Mouse (Mus musculus) embryonic facial prominence, embryonic 14.5 days (tissue): ENCODE data around the gene Fcgrt. TPM values are rescaled to one million over a fixed set of nuclear protein-coding genes. Genes with fewer than 3 reads are reported as not detected.

ENCODE experiments used
- ATAC-seq: fragments of 200-750 bp; cut with Nextera tagmentation; 2 replicates; pipeline ENCODE4 v1.8.0; 2017; ENCODE audit warnings: low read depth, moderate number of reproducible peaks, moderate TSS enrichment
- DNase-seq: peaks from one replicate; pipeline ENCODE4 v3.0.0-alpha.2; 2015; ENCODE audit warnings: low spot score
- H3K27ac ChIP-seq: fragments of 300-500 bp; sonication (generic); replicated peaks from 2 replicates; pipeline ENCODE4 v1.5.1; 2014; ENCODE audit warnings: low read depth, mild to moderate bottlenecking, low read length, moderate library complexity
- H3K27me3 ChIP-seq: fragments of 300-500 bp; sonication (generic); replicated peaks from 2 replicates; pipeline ENCODE4 v1.6.1; 2014; ENCODE audit warnings: low read length; ENCODE audit not compliant: control insufficient read depth, insufficient read depth
- H3K36me3 ChIP-seq: fragments of 300-500 bp; sonication (generic); 2 replicates; pipeline ENCODE4 v1.6.1; 2014; ENCODE audit warnings: low read length, mixed read lengths; ENCODE audit not compliant: control insufficient read depth, insufficient read depth
- H3K4me1 ChIP-seq: fragments of 300-500 bp; sonication (generic); 2 replicates; pipeline ENCODE4 v1.6.1; 2014; ENCODE audit warnings: antibody characterized with exemption, low read length; ENCODE audit not compliant: control insufficient read depth, insufficient read depth
- H3K4me2 ChIP-seq: fragments of 300-500 bp; sonication (generic); 2 replicates; pipeline ENCODE4 v1.6.1; 2014; ENCODE audit warnings: low read depth, mild to moderate bottlenecking, low read length, moderate library complexity, mixed read lengths
- H3K4me3 ChIP-seq: fragments of 300-500 bp; sonication (generic); 2 replicates; pipeline ENCODE4 v1.5.1; 2014; ENCODE audit warnings: low read depth, mild to moderate bottlenecking, low read length
- H3K9ac ChIP-seq: fragments of 300-500 bp; sonication (generic); 2 replicates; pipeline ENCODE4 v1.6.1; 2014; ENCODE audit warnings: low read depth, mild to moderate bottlenecking, low read length, moderate library complexity, mixed read lengths
- H3K9me3 ChIP-seq: fragments of 300-500 bp; sonication (generic); 2 replicates; pipeline ENCODE4 v1.6.1; 2016; ENCODE audit warnings: low read length; ENCODE audit not compliant: control insufficient read depth
- WGBS: fragments of 180-500 bp; shearing (Covaris S2); extraction: QIAGEN DNeasy Blood & Tissue Kit; methylation state at CpG from one replicate; pipeline ENCODE4 v1.1.7; 2014; 5-methylcytosine and 5-hydroxymethylcytosine counted together
- polyA plus RNA-seq: library from polyadenylated mRNA; unstranded; fragments of >200 nt; fragmentation: Nextera tagmentation; extraction: Ambion mirVana; gene quantifications from 2 replicates; pipeline ENCODE4 v1.2.1, GENCODE M21; 2014

Gene Fcgrt
- polyA plus RNA-seq, 1 experiment from 2014 or later: 129 TPM

DNA sequence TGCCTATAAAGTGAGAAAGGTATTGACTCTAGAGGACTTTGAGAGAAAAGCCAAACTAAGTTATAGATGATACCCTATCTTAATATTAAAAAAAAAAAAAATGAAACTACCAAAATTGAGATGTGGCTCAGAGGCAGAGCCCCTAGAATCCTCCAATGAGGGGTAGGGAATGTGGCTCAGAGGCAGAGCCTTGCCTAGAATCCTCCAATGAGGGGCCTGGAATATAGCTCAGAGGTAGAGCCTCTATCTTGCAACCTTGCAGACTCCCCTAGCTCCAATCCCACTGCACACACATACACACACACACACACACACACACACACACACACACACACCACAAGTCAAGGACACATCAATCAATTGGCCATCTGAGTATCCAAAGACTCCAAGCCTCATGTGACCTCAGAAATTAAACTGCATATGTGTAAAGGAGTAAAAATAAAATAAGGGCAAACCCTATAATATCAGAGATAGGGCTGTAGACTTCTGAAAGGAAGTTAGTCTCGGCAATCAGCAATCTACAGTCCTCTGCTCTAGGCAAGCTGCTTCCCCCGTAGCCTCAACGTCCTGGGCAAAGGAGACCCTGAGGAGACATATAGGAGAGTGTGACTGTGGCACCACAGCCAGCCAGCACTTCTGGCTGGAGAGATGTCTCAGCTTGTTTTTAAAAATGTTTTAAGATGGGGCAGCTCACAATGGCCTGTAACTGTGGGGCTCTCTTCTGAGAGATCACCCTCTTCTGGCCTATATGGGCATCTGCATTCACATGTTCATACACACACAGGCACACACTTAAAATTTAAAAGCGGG lies 36.3 kb downstream of the Fcgrt start:
- WGBS: 87% methylated on average over 4 of the region's 4 CpGs
- ATAC-seq (no peak), DNase-seq (no peak)
- Histone ChIP-seq H3K4me3 (no peak overlapping the region), H3K36me3 (no peaks in the 10 kb centered on the region), H3K27me3 (no peaks in the 10 kb centered on the region), H3K9ac (no peak overlapping the region), H3K9me3 (no peaks in the 10 kb centered on the region), H3K27ac (no peak overlapping the region), H3K4me2 (no peak overlapping the region), H3K4me1 (peaks cover 6% of the 10 kb centered on the region; the same call in 1 of the 2 replicates)

DNA sequence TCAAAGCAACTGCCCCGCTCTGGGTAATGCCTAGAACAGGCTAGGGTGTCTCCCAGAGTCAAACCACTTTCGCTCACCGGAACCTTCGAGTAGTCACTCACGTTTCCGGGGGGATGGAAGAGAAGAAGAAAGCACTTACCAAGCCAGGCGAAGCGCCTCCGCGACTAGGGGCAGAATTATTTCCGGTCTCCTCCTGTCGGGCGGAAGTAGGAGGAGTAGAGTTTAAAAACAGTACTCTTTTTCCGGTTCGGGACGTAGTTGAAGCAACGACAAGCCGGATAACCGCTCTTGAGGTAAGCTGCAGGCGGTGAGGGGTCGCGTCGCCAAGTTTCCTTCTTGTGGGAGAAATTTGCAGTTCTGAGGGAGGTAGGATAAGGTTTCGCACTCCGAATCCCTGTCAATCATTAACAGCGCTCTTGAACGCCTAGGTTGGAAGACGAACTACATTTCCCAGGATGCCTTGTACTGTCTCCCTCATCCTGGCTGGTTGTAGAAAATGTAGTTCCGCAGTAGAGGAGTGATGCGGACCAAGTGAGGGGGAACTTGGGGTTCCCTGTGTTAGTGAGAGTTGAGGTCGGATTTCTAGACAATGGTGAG lies 41.3 kb downstream of the Fcgrt start, which contains the start of the genes Nosip and Prrg2:
Nosip (plus strand) TSS at position 191 of the 597 bp plus-strand sequence.
Prrg2 (minus strand) TSS at position 439 of the 597 bp plus-strand sequence.
- under 1% methylated on average over 31 of the region's 31 CpGs for WGBS
- H3K36me3 ChIP-seq: no peaks in the 10 kb centered on the region
- peak within 1 kb of the TSS; percentile 86 for H3K27ac ChIP-seq
- H3K9ac ChIP-seq: peak within 1 kb of the TSS; percentile 75
- no peaks in the 10 kb centered on the region for H3K9me3 ChIP-seq
- no peaks in the 10 kb centered on the region for H3K27me3 ChIP-seq
- peak within 1 kb of the TSS; percentile 61 for H3K4me2 ChIP-seq
- DNase-seq (peak; percentile 99), ATAC-seq (peak; percentile 94)
- H3K4me3 ChIP-seq: peak within 1 kb of the TSS; percentile 53
- H3K4me1 ChIP-seq: peaks cover 11% of the 10 kb centered on the region

DNA sequence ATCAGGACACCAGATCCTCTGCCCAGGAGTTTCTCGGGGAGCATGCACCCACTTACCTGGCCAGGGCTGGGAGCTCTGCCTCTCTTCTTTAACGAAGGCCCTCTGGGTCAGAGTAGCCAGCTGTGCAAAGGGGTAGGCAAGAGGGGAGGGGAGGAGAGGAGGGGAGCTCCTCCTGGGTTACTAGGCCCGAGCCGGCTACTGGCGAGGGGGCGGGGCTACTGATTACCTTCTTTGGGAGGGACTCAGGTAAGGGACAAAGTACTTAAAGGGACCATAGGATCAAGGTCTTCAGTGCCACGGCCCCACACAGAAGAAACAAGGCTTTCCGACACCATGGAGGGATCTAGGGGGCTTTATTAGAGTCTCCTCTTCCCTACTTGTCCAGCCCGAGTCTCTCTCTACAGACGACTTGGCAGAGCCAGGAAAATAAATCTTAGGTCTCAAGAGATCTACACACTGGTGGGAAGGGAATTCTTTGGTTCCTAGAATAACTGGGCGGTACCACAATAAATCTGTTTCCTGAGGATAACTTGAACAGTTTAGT lies 42.0 kb downstream of the Fcgrt start:
- H3K27ac ChIP-seq: peak overlapping the region; percentile 86
- WGBS: 14% methylated on average over 11 of the region's 11 CpGs

GRCm38 (mm10) chr7:45060632-45061122 lies 43.0 kb downstream of the Fcgrt start:
- Histone ChIP-seq H3K4me1 (peaks cover 11% of the 10 kb centered on the region), H3K27me3 (no peaks in the 10 kb centered on the region), H3K9me3 (no peaks in the 10 kb centered on the region), H3K9ac (no peak overlapping the region), H3K4me2 (peak overlapping the region; percentile 61; the same call in 1 of the 2 replicates), H3K27ac (no peak overlapping the region), H3K4me3 (no peak overlapping the region), H3K36me3 (no peaks in the 10 kb centered on the region)
- WGBS: 92% methylated on average over 6 of the region's 6 CpGs
- DNase-seq (no peak), ATAC-seq (no peak)

More for the DNA sequence above, 42.0 kb downstream of the Fcgrt start:
- Histone ChIP-seq H3K4me1 (peaks cover 11% of the 10 kb centered on the region), H3K36me3 (no peaks in the 10 kb centered on the region), H3K27me3 (no peaks in the 10 kb centered on the region), H3K9me3 (no peaks in the 10 kb centered on the region), H3K4me2 (peak overlapping the region; percentile 61), H3K4me3 (peak overlapping the region; percentile 53), H3K9ac (peak overlapping the region; percentile 75)
- peak; percentile 33 for DNase-seq
- no peak for ATAC-seq

DNA sequence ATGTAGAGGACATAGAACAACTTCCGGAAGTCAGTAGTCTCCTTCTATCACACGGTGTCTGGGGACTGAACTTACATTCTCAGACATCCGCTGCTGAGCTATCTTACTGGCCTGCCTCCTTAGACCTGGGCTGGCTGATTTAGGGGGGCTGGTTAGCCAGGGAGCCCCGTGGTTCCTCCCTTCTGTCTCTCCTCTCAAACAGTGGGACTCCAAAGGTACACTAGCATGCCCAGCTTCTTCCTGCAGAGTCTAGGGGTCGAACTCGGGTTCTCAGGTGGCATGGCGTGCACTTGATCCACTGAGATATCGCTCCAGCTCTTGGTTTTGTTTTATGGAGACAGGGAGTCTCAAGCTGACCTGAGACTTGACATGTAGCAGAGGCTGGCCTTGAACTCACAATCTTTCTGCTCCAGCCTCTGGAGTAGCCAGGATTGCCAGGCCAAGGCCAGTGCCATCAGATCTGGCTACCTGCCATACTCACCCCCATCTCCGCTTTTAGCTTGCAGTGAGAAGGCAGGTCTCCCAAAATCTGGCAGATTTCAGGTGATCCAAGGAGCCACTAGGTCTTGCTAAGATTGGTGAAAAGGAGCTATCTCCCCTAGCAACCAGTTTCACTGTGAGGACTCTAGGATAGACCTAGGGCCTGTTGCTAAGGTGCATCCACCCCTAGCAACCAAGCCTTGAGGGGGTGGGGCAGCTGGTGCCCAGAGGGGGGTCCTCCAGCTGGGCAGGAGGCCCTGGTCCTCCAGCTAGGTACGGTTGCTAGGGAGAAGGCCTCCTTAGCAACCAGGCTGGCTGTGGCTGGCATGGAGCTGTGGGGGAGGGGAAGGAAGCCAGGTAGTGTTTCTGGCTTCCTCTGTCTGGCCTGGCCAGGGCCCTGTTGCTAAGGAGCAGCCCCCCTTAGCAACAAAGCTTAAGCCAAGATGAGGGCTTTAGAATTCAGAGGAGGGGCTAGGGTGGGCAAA lies 44.8 kb downstream of the Fcgrt start:
- DNase-seq: no peak

DNA sequence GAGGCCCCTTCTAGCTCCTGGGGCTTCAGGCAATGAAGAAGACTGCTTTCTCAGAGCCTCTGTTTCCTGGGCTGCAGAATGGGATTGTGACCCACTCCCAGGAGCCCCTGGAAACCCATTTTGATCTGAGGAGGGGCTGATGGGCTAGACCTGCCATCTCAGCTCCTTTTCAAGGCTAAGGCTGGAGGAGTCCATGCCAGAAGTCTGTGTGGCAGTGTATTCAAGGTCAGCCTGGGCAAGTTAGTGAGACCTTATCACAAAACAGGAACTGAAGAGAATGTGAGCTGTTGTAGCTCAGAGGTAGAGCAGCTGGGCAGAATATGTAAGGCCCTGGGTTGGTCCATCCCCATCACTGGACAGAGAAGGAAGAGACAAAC lies 46.7 kb downstream of the Fcgrt start:
- Histone ChIP-seq H3K9ac (no peak overlapping the region), H3K4me1 (peaks cover 6% of the 10 kb centered on the region; the same call in 1 of the 2 replicates), H3K4me3 (no peak overlapping the region), H3K27me3 (no peaks in the 10 kb centered on the region), H3K36me3 (no peaks in the 10 kb centered on the region), H3K4me2 (no peak overlapping the region), H3K27ac (no peak overlapping the region), H3K9me3 (no peaks in the 10 kb centered on the region)
- no peak for DNase-seq
- no peak for ATAC-seq

More for the DNA sequence above, 44.8 kb downstream of the Fcgrt start:
- H3K4me3 ChIP-seq: no peak overlapping the region
- H3K27ac ChIP-seq: no peak overlapping the region
- H3K9ac ChIP-seq: no peak overlapping the region
- no peak overlapping the region for H3K4me2 ChIP-seq
- H3K9me3 ChIP-seq: no peaks in the 10 kb centered on the region
- 79% methylated on average over 10 of the region's 10 CpGs for WGBS
- H3K36me3 ChIP-seq: no peaks in the 10 kb centered on the region
- no peak for ATAC-seq
- no peaks in the 10 kb centered on the region for H3K27me3 ChIP-seq
- H3K4me1 ChIP-seq: peaks cover 11% of the 10 kb centered on the region

DNA sequence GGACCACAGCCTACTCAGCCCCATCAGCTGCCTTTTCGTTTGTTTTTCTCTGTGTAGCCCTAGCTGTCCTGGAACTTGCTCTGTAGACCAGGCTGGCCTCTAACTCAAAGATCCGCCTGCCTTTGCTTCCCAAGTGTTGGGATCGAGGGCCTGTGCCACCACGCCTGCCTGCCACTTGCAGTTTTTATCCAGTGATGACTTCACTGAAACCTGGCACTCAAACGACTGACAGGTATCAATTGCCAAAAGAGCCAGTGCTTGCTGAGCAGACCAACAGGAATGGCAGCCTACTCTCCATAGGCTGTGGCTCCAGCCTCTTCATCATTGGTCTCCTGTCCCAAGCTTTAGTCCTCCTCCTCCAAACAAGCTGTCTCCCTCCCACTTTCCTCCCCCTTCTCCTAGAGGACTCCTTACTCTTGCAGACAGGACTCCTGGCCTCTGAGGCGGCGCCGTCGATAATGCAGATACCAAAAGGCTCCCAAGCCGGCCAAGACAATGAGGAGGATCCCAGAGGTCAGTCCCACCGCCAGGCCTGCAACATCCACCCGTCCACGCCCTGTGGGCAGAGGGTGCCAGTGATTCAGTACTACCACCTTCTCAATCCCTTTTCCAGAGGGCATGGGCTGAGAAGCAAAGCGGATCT lies 47.2 kb downstream of the Fcgrt start:
- 64% methylated on average over 14 of the region's 14 CpGs for WGBS
- Histone ChIP-seq H3K4me2 (no peak overlapping the region), H3K4me1 (peaks cover 2% of the 10 kb centered on the region; the same call in 1 of the 2 replicates), H3K27me3 (no peaks in the 10 kb centered on the region), H3K9ac (no peak overlapping the region), H3K9me3 (no peaks in the 10 kb centered on the region), H3K27ac (no peak overlapping the region), H3K36me3 (no peaks in the 10 kb centered on the region), H3K4me3 (no peak overlapping the region)
- ATAC-seq (no peak), DNase-seq (no peak)
